Mouse (Mus musculus): ENCODE measurements around the gene Rnaseh2a. TPM values are rescaled to one million over a fixed set of nuclear protein-coding genes. Genes with fewer than 3 reads are reported as not detected.

Rnaseh2a gene
- polyA plus RNA-seq, 1 experiment: 27.9 TPM

GRCm38 (mm10) chr8:84995680-84996079 lies 26.1 kb upstream of the Rnaseh2a start:
- TF ChIP-seq CTCF (IDR thresholded peaks at IDR 0.05; ENCODE audit: borderline replicate concordance, insufficient read depth, low read length) (no peak), POLR2A (IDR thresholded peaks at IDR 0.05; ENCODE audit: low read depth, low read length) (no peak)
- Histone ChIP-seq H3K27ac (ENCODE audit: insufficient read depth, low read length) (no peak overlapping the region), H3K4me3 (ENCODE audit: insufficient read depth, low read length) (no peak overlapping the region), H3K4me1 (ENCODE audit: control insufficient read depth, insufficient read depth, low read length) (no peaks in the 10 kb centered on the region)

- no peaks in the 10 kb centered on the region for H3K4me1 ChIP-seq (ENCODE audit: control insufficient read depth, insufficient read depth, low read length)
- no peak overlapping the region for H3K27ac ChIP-seq (ENCODE audit: insufficient read depth, low read length)
- no peak overlapping the region for H3K4me3 ChIP-seq (ENCODE audit: insufficient read depth, low read length)
- no peak for TF ChIP-seq CTCF (IDR thresholded peaks at IDR 0.05; ENCODE audit: borderline replicate concordance, insufficient read depth, low read length)
- no peak for TF ChIP-seq POLR2A (IDR thresholded peaks at IDR 0.05; ENCODE audit: low read depth, low read length)
These were observed 24.8 kb upstream of the Rnaseh2a start for GRCm38 (mm10) chr8:84994375-84994774.

GRCm38 (mm10) chr8:84990836-84991235 lies 21.3 kb upstream of the Rnaseh2a start:
- TF ChIP-seq POLR2A (IDR thresholded peaks at IDR 0.05; ENCODE audit: low read depth, low read length) (no peak), CTCF (IDR thresholded peaks at IDR 0.05; ENCODE audit: borderline replicate concordance, insufficient read depth, low read length) (no peak)
- H3K27ac ChIP-seq (ENCODE audit: insufficient read depth, low read length): no peak overlapping the region
- H3K4me3 ChIP-seq (ENCODE audit: insufficient read depth, low read length): peak overlapping the region; percentile 48
- peaks cover 17% of the 10 kb centered on the region for H3K4me1 ChIP-seq (ENCODE audit: control insufficient read depth, insufficient read depth, low read length)

- TF ChIP-seq CTCF (IDR thresholded peaks at IDR 0.05; ENCODE audit: borderline replicate concordance, insufficient read depth, low read length) (peak; percentile 97), POLR2A (IDR thresholded peaks at IDR 0.05; ENCODE audit: low read depth, low read length) (peak; percentile 41; the same call in 1 of the 2 replicates)
- peak within 1 kb of the TSS; percentile 58 for H3K27ac ChIP-seq (ENCODE audit: insufficient read depth, low read length)
- H3K4me1 ChIP-seq (ENCODE audit: control insufficient read depth, insufficient read depth, low read length): peaks cover 17% of the 10 kb centered on the region
- H3K4me3 ChIP-seq (ENCODE audit: insufficient read depth, low read length): peak within 1 kb of the TSS; percentile 48
These were observed 20.8 kb upstream of the Rnaseh2a start, which contains the start of gene Hook2 for GRCm38 (mm10) chr8:84990349-84990748. Gene Hook2, plus strand, starts transcription at chr8:84990603.

- peak overlapping the region; percentile 27 for H3K4me3 ChIP-seq (ENCODE audit: insufficient read depth, low read length)
- TF ChIP-seq POLR2A (IDR thresholded peaks at IDR 0.05; ENCODE audit: low read depth, low read length): peak; percentile 14; the same call in 1 of the 2 replicates
- TF ChIP-seq CTCF (IDR thresholded peaks at IDR 0.05; ENCODE audit: borderline replicate concordance, insufficient read depth, low read length): peak; percentile 78; the same call in 1 of the 2 replicates
- H3K27ac ChIP-seq (ENCODE audit: insufficient read depth, low read length): peak overlapping the region; percentile 58
- peaks cover 17% of the 10 kb centered on the region for H3K4me1 ChIP-seq (ENCODE audit: control insufficient read depth, insufficient read depth, low read length)
These were observed 20.2 kb upstream of the Rnaseh2a start for GRCm38 (mm10) chr8:84989810-84990209.

- no peak for TF ChIP-seq CTCF (IDR thresholded peaks at IDR 0.05; ENCODE audit: borderline replicate concordance, insufficient read depth, low read length)
- TF ChIP-seq POLR2A (IDR thresholded peaks at IDR 0.05; ENCODE audit: low read depth, low read length): no peak
- H3K27ac ChIP-seq (ENCODE audit: insufficient read depth, low read length): no peak overlapping the region; the same call in 1 of the 2 replicates
- H3K4me1 ChIP-seq (ENCODE audit: control insufficient read depth, insufficient read depth, low read length): peaks cover 20% of the 10 kb centered on the region
- H3K4me3 ChIP-seq (ENCODE audit: insufficient read depth, low read length): no peak overlapping the region
These were observed 19.8 kb upstream of the Rnaseh2a start for GRCm38 (mm10) chr8:84989311-84989731.

GRCm38 (mm10) chr8:84987903-84988302 lies 18.3 kb upstream of the Rnaseh2a start:
- TF ChIP-seq POLR2A (IDR thresholded peaks at IDR 0.05; ENCODE audit: low read depth, low read length): no peak
- no peak for TF ChIP-seq CTCF (IDR thresholded peaks at IDR 0.05; ENCODE audit: borderline replicate concordance, insufficient read depth, low read length)
- Histone ChIP-seq H3K4me1 (ENCODE audit: control insufficient read depth, insufficient read depth, low read length) (peaks cover 22% of the 10 kb centered on the region), H3K4me3 (ENCODE audit: insufficient read depth, low read length) (no peak overlapping the region), H3K27ac (ENCODE audit: insufficient read depth, low read length) (no peak overlapping the region; the same call in 1 of the 2 replicates)

GRCm38 (mm10) chr8:84987388-84987787 lies 17.8 kb upstream of the Rnaseh2a start:
- H3K4me1 ChIP-seq (ENCODE audit: control insufficient read depth, insufficient read depth, low read length): peaks cover 22% of the 10 kb centered on the region
- no peak for TF ChIP-seq POLR2A (IDR thresholded peaks at IDR 0.05; ENCODE audit: low read depth, low read length)
- no peak for TF ChIP-seq CTCF (IDR thresholded peaks at IDR 0.05; ENCODE audit: borderline replicate concordance, insufficient read depth, low read length)
- no peak overlapping the region for H3K27ac ChIP-seq (ENCODE audit: insufficient read depth, low read length)
- H3K4me3 ChIP-seq (ENCODE audit: insufficient read depth, low read length): no peak overlapping the region

- H3K4me1 ChIP-seq (ENCODE audit: control insufficient read depth, insufficient read depth, low read length): peaks cover 22% of the 10 kb centered on the region
- peak overlapping the region; percentile 94; the same call in 1 of the 2 replicates for H3K27ac ChIP-seq (ENCODE audit: insufficient read depth, low read length)
- TF ChIP-seq POLR2A (IDR thresholded peaks at IDR 0.05; ENCODE audit: low read depth, low read length) (no peak; the same call in 1 of the 2 replicates), CTCF (IDR thresholded peaks at IDR 0.05; ENCODE audit: borderline replicate concordance, insufficient read depth, low read length) (no peak)
- H3K4me3 ChIP-seq (ENCODE audit: insufficient read depth, low read length): peak overlapping the region; percentile 11; the same call in 1 of the 2 replicates
These were observed 16.9 kb upstream of the Rnaseh2a start for GRCm38 (mm10) chr8:84986379-84986945.

GRCm38 (mm10) chr8:84985684-84986378 lies 16.3 kb upstream of the Rnaseh2a start:
- peaks cover 26% of the 10 kb centered on the region for H3K4me1 ChIP-seq (ENCODE audit: control insufficient read depth, insufficient read depth, low read length)
- H3K4me3 ChIP-seq (ENCODE audit: insufficient read depth, low read length): peak overlapping the region; percentile 11
- peak overlapping the region; percentile 94 for H3K27ac ChIP-seq (ENCODE audit: insufficient read depth, low read length)
- TF ChIP-seq POLR2A (IDR thresholded peaks at IDR 0.05; ENCODE audit: low read depth, low read length) (0 out of 2 replicates have a peak, but pooled peaks have one; percentile 31), CTCF (IDR thresholded peaks at IDR 0.05; ENCODE audit: borderline replicate concordance, insufficient read depth, low read length) (no peak)

Measured in embryonic fibroblast, embryonic 13.5 days (primary cell).